Mouse (Mus musculus) C2C12 (cell line): Measurements from ENCODE around the gene Gm12184. TPM values are rescaled to one million over a fixed set of nuclear protein-coding genes. Genes with fewer than 3 reads are reported as not detected.

Experiments
- H3K27me3 ChIP-seq: one replicate; pipeline ENCODE4 v1.6.1; 2011; ENCODE audit not compliant: control insufficient read depth, insufficient read depth, insufficient read length
- H3K36me3 ChIP-seq: one replicate; pipeline ENCODE4 v1.6.1; 2011; ENCODE audit not compliant: control insufficient read depth, insufficient read depth
- H3K4me3 ChIP-seq: one replicate; pipeline ENCODE4 v1.5.1; 2011; ENCODE audit warnings: mild to moderate bottlenecking, control low read depth; ENCODE audit not compliant: poor library complexity, insufficient read depth, severe bottlenecking
- H3K79me2 ChIP-seq: one replicate; pipeline ENCODE4 v1.6.1; 2011; ENCODE audit not compliant: control insufficient read depth, insufficient read depth
- H3K79me3 ChIP-seq: one replicate; pipeline ENCODE4 v1.6.1; 2011; ENCODE audit warnings: low read depth, control low read depth
- H3ac ChIP-seq: one replicate; pipeline ENCODE3; 2011; ENCODE audit warnings: low read depth; ENCODE audit not compliant: control insufficient read depth, insufficient read length
- CEBPB ChIP-seq: IDR thresholded peaks from one replicate; pipeline ENCODE4 v1.6.1; 2011; ENCODE audit warnings: low read depth, mild to moderate bottlenecking, control low read depth, moderate library complexity
- CTCF ChIP-seq: IDR thresholded peaks from one replicate; pipeline ENCODE4 v1.5.1; 2011; ENCODE audit not compliant: control insufficient read depth, insufficient read depth, insufficient read length
- FOSL1 ChIP-seq: IDR thresholded peaks from one replicate; pipeline ENCODE4 v1.8.0; 2011; ENCODE audit warnings: mild to moderate bottlenecking, low read length; ENCODE audit not compliant: poor library complexity, insufficient read depth, severe bottlenecking
- MAX ChIP-seq: IDR thresholded peaks from one replicate; pipeline ENCODE4 v1.6.1; 2011; ENCODE audit warnings: mild to moderate bottlenecking, control low read depth
- MYOD1 ChIP-seq: IDR thresholded peaks from one replicate; pipeline ENCODE4 v1.6.1; 2011; ENCODE audit warnings: low read depth; ENCODE audit not compliant: control insufficient read depth, insufficient read length
- MYOG ChIP-seq: IDR thresholded peaks from one replicate; pipeline ENCODE4 v1.6.1; 2011; ENCODE audit not compliant: control insufficient read depth, insufficient read length; ENCODE audit errors: extremely low read depth
- USF1 ChIP-seq: IDR thresholded peaks from one replicate; pipeline ENCODE4 v1.6.1; 2011; ENCODE audit warnings: low read depth, mild to moderate bottlenecking, control low read depth, moderate library complexity
- polyA plus RNA-seq: library from polyadenylated mRNA; unstranded; fragments of >200 nt; fragmentation: generic; extraction: Trizol; gene quantifications from one replicate; pipeline ENCODE4 v1.2.1, GENCODE M21; 2012; ENCODE audit warnings: missing spikeins

Gene Gm12184
- polyA plus RNA-seq, 1 experiment: 8.0 TPM

DNA sequence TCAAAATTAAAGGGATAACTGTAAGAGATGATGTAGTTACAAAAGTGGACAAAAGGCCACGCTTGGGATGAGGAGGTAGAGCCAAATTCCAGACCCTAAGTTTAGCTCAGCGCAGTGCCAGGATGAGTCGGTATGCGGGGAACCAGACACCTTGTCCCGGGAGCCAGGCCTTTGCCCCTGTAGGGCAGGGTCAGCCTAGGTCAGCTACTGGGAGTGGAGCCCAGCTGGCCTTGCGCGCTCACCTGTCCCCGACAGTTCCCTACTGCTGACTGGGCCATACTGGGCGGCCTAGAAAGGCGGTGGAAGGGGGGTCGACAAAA lies 10.5 kb upstream of the Gm12184 start:
- Histone ChIP-seq H3K4me3 (peak overlapping the region; percentile 56), H3ac (peak overlapping the region; percentile 83), H3K36me3 (no peaks in the 10 kb centered on the region), H3K79me3 (no peaks in the 10 kb centered on the region), H3K79me2 (no peaks in the 10 kb centered on the region), H3K27me3 (no peaks in the 10 kb centered on the region)
- no peak for TF ChIP-seq MYOG
- no peak for TF ChIP-seq FOSL1
- TF ChIP-seq MAX: no peak

DNA sequence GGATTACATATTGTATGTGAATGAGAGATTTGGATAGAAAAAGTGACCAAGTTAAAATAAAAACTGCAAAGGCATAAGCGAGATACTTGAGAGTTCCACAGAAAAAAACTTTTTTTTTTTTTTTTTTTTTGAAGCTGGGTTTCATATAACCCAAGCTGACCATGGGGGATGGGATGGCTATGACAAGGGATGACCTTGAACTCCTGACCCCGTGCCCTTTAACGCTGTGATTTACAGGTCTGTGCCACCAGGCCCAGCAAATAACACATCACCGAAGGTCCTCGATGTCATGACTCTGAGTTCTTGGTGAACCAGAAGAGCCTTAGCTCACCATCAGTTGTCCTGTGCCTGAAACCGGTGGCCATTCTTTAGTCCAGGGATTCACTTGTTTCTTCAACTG lies 9.5 kb upstream of the Gm12184 start:
- TF ChIP-seq MYOG (no peak), FOSL1 (no peak), MYOD1 (no peak), MAX (no peak), CTCF (no peak), CEBPB (no peak), USF1 (no peak)
- no peak overlapping the region for H3K4me3 ChIP-seq
- H3K36me3 ChIP-seq: no peaks in the 10 kb centered on the region
- H3K27me3 ChIP-seq: no peaks in the 10 kb centered on the region
- H3K79me3 ChIP-seq: no peaks in the 10 kb centered on the region
- H3ac ChIP-seq: no peak overlapping the region
- no peaks in the 10 kb centered on the region for H3K79me2 ChIP-seq

DNA sequence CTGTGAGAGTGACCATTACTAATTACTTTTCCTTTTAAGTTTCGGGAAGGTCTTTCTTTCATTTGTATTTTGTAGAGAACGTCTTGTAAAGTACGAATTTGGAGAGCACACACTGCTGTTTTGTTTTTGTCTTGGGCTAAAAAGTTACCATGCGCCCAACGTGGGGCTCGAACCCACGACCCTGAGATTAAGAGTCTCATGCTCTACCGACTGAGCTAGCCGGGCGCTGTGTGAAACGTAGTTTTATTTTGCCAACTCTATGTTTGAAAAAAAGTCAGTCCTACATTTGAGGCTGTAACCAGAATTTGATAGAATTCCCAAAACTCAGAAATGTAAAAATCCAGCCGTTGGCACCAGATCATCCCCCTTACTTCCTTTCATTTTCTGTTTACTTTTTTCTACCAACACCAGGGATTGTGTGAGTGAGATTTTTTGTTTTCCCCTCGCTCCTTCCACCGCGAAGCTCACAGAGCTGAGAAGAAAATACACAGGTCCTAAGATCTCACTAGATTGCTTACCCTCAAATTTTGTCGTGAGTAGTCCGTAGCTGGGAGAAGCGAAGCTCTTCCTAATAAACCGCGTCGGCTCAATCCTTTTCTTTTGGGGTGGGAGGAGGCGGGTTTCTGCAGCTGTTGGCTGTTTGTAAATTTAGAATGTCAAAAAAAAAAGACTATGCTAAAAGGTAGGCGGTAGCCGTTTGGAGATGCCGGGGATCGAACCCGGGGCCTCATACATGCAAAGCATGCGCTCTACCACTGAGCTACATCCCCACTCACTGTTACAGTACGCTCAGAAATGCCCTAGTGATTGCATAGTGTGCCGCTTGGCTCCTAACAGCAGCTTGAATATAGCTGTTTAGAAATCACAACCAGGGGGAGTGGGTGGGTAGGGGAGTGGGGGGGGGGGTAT lies 7.5 kb upstream of the Gm12184 start:
- Histone ChIP-seq H3K27me3 (no peaks in the 10 kb centered on the region), H3K79me3 (no peaks in the 10 kb centered on the region), H3K36me3 (no peaks in the 10 kb centered on the region), H3ac (peak overlapping the region; percentile 54), H3K4me3 (peak overlapping the region; percentile 54), H3K79me2 (no peaks in the 10 kb centered on the region)
- TF ChIP-seq CTCF (no peak), CEBPB (peak; percentile 48), MAX (peak; percentile 46), FOSL1 (no peak), MYOG (no peak), MYOD1 (peak; percentile 49)

DNA sequence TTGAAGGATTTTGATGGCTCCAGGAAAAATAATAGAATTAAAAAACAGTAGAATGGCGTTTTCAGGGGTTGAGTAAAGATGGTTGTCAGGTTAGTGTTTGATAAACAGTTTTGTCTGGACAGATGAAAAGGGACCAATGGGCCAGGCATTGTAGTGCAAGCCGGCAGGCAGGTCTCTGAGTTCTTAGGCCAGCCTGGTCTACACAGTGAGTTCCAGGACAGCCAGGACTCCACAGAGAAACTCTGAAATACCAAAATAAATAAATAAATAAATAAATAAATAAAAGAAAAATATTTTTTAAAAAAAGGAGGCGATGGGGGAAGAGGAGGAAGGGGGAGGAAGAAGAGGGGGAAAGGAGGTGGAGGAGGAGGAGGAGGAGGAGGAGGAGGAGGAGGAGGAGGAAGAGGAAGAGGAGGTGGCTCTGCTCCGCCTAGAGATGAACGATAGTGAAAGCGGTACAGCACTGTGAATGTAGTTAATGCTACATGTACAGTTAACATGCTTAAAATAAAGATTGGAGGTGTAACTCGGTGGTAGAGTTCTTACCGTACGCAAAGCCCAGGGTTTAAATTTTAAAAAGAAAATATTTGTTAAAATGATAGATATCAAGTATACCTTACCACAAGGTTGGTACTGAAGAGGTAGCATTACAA lies 6.7 kb upstream of the Gm12184 start:
- Histone ChIP-seq H3K4me3 (peak overlapping the region; percentile 54), H3ac (no peak overlapping the region), H3K27me3 (no peaks in the 10 kb centered on the region), H3K79me2 (no peaks in the 10 kb centered on the region), H3K36me3 (no peaks in the 10 kb centered on the region), H3K79me3 (no peaks in the 10 kb centered on the region)
- TF ChIP-seq MAX (no peak), USF1 (no peak), MYOD1 (no peak), MYOG (no peak), CEBPB (no peak), FOSL1 (no peak), CTCF (no peak)

DNA sequence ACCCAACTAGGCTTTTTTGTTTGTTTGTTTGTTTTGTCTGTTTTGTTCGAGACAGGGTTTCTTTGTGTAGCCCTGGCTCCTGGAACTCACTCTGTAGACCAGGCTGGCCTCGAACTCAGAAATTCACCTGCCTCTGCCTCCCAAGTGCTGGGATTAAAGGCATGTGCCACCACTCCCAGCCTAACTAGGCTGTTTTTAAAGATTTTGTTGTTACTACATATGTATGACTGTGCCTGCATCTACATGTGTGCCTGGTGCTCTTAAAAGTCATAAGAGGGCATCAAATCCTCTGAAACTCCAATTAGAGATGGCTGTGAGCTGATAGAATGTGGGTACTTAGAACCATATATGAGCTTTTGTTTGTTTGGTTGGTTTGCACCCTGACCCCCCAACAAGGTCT lies 4.8 kb upstream of the Gm12184 start:
- TF ChIP-seq CTCF (no peak), FOSL1 (no peak), MYOD1 (no peak), MYOG (no peak), USF1 (no peak), CEBPB (no peak), MAX (no peak)
- no peaks in the 10 kb centered on the region for H3K79me2 ChIP-seq
- no peak overlapping the region for H3K4me3 ChIP-seq
- H3ac ChIP-seq: no peak overlapping the region
- H3K27me3 ChIP-seq: no peaks in the 10 kb centered on the region
- no peaks in the 10 kb centered on the region for H3K79me3 ChIP-seq
- H3K36me3 ChIP-seq: no peaks in the 10 kb centered on the region
